Mouse (Mus musculus) neutrophil, adult 5-6 weeks (primary cell): ENCODE data around the gene Ric1. TPM values are rescaled to one million over a fixed set of nuclear protein-coding genes. Genes with fewer than 3 reads are reported as not detected.
A peak's percentile ranks its signal among the peaks of the same experiment; 100 is the strongest.
"Not testable (repeated sequence)": the region's sequence is repeated elsewhere in the genome, so short reads cannot be mapped to it uniquely, and the experiment has no call there.

Experiments used
- ATAC-seq: fragments of 151-379, 151-347 bp; 2 replicates; pipeline ENCODE4 v1.8.0; 2017; ENCODE audit warnings: mild to moderate bottlenecking, moderate TSS enrichment; ENCODE audit not compliant: insufficient number of reproducible peaks, poor library complexity, low FRiP score, severe bottlenecking; ENCODE audit errors: extremely low read depth
- total RNA-seq: library from RNA; stranded (forward); fragments of 200-1000 nt; gene quantifications from 2 replicates; pipeline ENCODE4 v1.2.3, GENCODE M21; 2017

The Ric1 gene
- total RNA-seq, 1 experiment from 2014 or later = 51.6 TPM

- no peak for ATAC-seq
Observed at GRCm38 (mm10) chr19:29583734-29584133, 61.7 kb downstream of the Ric1 start.

GRCm38 (mm10) chr19:29593783-29594182 is 71.7 kb downstream of the Ric1 start:
- not testable (repeated sequence) for ATAC-seq

GRCm38 (mm10) chr19:29596276-29596675 is 74.2 kb downstream of the Ric1 start:
- no peak for ATAC-seq

- ATAC-seq = peak; percentile 39; the same call in 1 of the 2 replicates
Observed at GRCm38 (mm10) chr19:29596985-29597384, 74.9 kb downstream of the Ric1 start.

- ATAC-seq = no peak
Observed at GRCm38 (mm10) chr19:29598981-29599380, 76.9 kb downstream of the Ric1 start.

- ATAC-seq = no peak
Observed at GRCm38 (mm10) chr19:29603548-29604353, 81.7 kb downstream of the Ric1 start.

GRCm38 (mm10) chr19:29604653-29605052 is 82.6 kb downstream of the Ric1 start:
- ATAC-seq = no peak

GRCm38 (mm10) chr19:29607521-29607920 is 85.4 kb downstream of the Ric1 start:
- no peak for ATAC-seq

- no peak for ATAC-seq
Observed at GRCm38 (mm10) chr19:29608212-29608611, 86.1 kb downstream of the Ric1 start.

GRCm38 (mm10) chr19:29610907-29611306 is 88.8 kb downstream of the Ric1 start:
- no peak for ATAC-seq

GRCm38 (mm10) chr19:29612102-29612501 is 90.0 kb downstream of the Ric1 start:
- ATAC-seq = no peak

- peak; percentile 72 for ATAC-seq
Observed at GRCm38 (mm10) chr19:29641055-29641454, 119.0 kb downstream of the Ric1 start.

- no peak for ATAC-seq
Observed at GRCm38 (mm10) chr19:29641510-29641909, 119.4 kb downstream of the Ric1 start.

- no peak for ATAC-seq
Observed at GRCm38 (mm10) chr19:29642211-29642610, 120.1 kb downstream of the Ric1 start.

GRCm38 (mm10) chr19:29643194-29643922 is 121.3 kb downstream of the Ric1 start:
- ATAC-seq = no peak

GRCm38 (mm10) chr19:29644747-29645146 is 122.7 kb downstream of the Ric1 start:
- ATAC-seq = no peak

GRCm38 (mm10) chr19:29647651-29648549 is 125.8 kb downstream of the Ric1 start, which contains the start of gene Ermp1:
Gene Ermp1, minus strand, starts transcription at chr19:29648415.
- ATAC-seq = peak; percentile 94

GRCm38 (mm10) chr19:29648550-29648914 is 126.5 kb downstream of the Ric1 start:
- ATAC-seq = no peak

GRCm38 (mm10) chr19:29649683-29650082 is 127.6 kb downstream of the Ric1 start:
- no peak for ATAC-seq
